Mouse (Mus musculus): ENCODE data around the gene Capn9. TPM values are rescaled to one million over a fixed set of nuclear protein-coding genes. Genes with fewer than 3 reads are reported as not detected.

The Capn9 gene
- polyA plus RNA-seq, 1 experiment from 2014 or later: 0.11 TPM

DNA sequence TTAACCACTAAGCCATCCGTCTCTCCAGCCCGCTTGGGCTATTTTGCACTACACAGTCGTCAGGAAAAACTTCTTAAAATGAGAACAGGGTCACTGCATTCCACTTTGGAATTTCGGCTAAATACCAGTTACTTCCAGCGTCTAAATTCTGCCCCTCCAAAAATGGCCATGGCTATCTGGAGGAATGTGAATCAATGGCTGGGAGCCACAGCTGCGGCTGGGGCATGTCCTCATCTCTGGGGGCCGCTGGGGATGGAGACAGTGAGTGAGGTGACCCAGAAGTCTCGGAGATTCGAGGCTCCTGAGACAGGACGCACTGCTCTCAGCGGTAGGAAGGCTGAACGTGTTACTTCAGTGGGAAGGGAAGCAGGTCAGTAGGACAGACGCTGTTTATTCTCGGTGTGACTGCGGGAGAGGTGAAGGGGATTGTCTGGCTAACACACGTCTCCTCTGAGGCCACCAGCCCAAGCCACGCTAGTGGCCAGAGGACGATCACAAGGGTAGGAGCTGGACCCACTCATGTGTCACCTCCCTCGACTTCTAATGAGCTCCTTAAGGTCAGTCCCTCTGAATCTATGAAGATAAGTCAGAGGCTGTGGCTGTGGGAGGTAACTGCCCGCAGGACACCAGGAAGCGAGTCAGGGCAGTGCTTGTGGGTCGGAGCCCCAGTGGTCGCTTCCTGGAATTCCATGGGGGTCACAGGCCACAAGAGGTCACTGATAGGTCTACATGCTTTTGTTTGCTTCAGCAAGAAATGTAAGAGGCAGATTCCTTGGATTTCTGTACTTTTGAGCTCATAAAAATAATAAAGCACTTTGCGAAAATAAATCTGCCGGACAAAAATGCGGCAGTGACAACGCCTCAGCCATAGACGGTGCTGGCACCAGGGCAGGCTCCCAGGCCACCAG, 77.9 kb downstream of the Capn9 start:
- Histone ChIP-seq H3K27me3 (no peaks in the 10 kb centered on the region), H3K4me2 (replicated peaks) (no peak overlapping the region), H3K27ac (replicated peaks) (no peak overlapping the region), H3K4me1 (peaks cover 23% of the 10 kb centered on the region), H3K9ac (replicated peaks) (no peak overlapping the region), H3K4me3 (no peak overlapping the region), H3K36me3 (peaks cover 7% of the 10 kb centered on the region; the same call in 1 of the 2 replicates), H3K9me3 (no peaks in the 10 kb centered on the region)
- ATAC-seq (replicated peaks): no peak
- WGBS: 84% methylated on average over 28 of the region's 28 CpGs

DNA sequence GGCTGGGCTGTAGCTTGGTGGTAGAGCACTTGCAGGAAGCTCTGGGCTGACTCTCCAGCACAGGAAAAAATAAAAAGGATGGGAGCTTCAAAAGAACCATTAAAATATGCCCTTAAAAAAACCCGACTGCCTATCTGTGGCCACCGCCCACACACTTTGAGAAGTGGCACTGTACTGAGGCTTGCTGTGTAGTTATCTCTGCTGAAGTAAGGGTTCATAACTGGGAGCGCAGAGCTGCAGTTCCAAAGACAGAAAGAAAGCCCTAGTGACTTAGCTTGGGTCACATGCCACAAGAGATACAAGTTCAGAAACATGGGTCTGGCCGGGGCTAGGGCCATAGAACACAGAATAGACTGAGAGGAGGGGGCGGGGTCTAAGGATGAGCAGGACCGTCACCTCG, 82.0 kb downstream of the Capn9 start:
- Histone ChIP-seq H3K36me3 (no peaks in the 10 kb centered on the region), H3K27me3 (no peaks in the 10 kb centered on the region), H3K4me2 (replicated peaks) (no peak overlapping the region), H3K9me3 (no peaks in the 10 kb centered on the region), H3K27ac (replicated peaks) (peak overlapping the region; percentile 51), H3K9ac (replicated peaks) (0 out of 2 replicates have a peak overlapping the region, but pooled peaks have one; percentile 3), H3K4me3 (no peak overlapping the region), H3K4me1 (peaks cover 47% of the 10 kb centered on the region)
- WGBS: 78% methylated on average over 7 of the region's 7 CpGs
- no peak for ATAC-seq (replicated peaks)

DNA sequence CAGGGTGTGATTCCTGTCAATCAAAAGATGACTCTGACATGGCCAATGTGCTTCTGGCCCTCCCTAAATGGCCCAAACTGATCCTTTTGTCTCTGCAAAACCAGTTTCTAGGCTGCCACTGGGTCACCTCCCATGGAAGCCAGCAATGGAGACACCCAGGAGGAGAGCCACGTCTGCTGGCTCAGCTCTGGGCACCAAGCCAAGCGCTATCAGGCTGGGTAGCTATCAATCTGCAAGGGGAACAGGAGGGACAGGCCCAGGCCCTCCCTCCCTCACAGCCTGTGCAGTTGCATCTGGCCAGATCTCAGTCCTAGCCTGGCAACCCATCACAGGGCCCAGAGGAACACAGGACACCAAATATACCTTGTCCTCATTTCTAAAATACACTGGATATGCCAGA, 82.5 kb downstream of the Capn9 start:
- H3K4me2 ChIP-seq (replicated peaks): no peak overlapping the region; the same call in 1 of the 2 replicates
- 0 out of 2 replicates have a peak overlapping the region, but pooled peaks have one; percentile 3 for H3K9ac ChIP-seq (replicated peaks)
- ATAC-seq (replicated peaks): peak; percentile 39
- no peak overlapping the region for H3K4me3 ChIP-seq
- peak overlapping the region; percentile 51 for H3K27ac ChIP-seq (replicated peaks)
- H3K9me3 ChIP-seq: no peaks in the 10 kb centered on the region
- peaks cover 44% of the 10 kb centered on the region for H3K4me1 ChIP-seq
- H3K36me3 ChIP-seq: no peaks in the 10 kb centered on the region
- no peaks in the 10 kb centered on the region for H3K27me3 ChIP-seq
- WGBS: 32% methylated on average over 2 of the region's 2 CpGs

GRCm38 (mm10) chr8:124661781-124662180, 85.9 kb downstream of the Capn9 start:
- no peak for ATAC-seq (replicated peaks)
- no peaks in the 10 kb centered on the region for H3K27me3 ChIP-seq
- H3K9me3 ChIP-seq: no peaks in the 10 kb centered on the region
- WGBS: 46% methylated on average over 9 of the region's 9 CpGs
- no peak overlapping the region for H3K27ac ChIP-seq (replicated peaks)
- peak overlapping the region; percentile 74 for H3K4me3 ChIP-seq
- peak overlapping the region; percentile 77 for H3K4me2 ChIP-seq (replicated peaks)
- peaks cover 48% of the 10 kb centered on the region for H3K4me1 ChIP-seq
- H3K36me3 ChIP-seq: no peaks in the 10 kb centered on the region
- peak overlapping the region; percentile 81 for H3K9ac ChIP-seq (replicated peaks)

GRCm38 (mm10) chr8:124662446-124663111, 86.7 kb downstream of the Capn9 start:
- Histone ChIP-seq H3K27ac (replicated peaks) (peak overlapping the region; percentile 84), H3K9ac (replicated peaks) (peak overlapping the region; percentile 81), H3K27me3 (no peaks in the 10 kb centered on the region), H3K36me3 (no peaks in the 10 kb centered on the region), H3K9me3 (no peaks in the 10 kb centered on the region), H3K4me1 (peaks cover 48% of the 10 kb centered on the region), H3K4me3 (peak overlapping the region; percentile 74), H3K4me2 (replicated peaks) (peak overlapping the region; percentile 77)
- ATAC-seq (replicated peaks): peak; percentile 47
- WGBS: under 1% methylated on average over 49 of the region's 49 CpGs

DNA sequence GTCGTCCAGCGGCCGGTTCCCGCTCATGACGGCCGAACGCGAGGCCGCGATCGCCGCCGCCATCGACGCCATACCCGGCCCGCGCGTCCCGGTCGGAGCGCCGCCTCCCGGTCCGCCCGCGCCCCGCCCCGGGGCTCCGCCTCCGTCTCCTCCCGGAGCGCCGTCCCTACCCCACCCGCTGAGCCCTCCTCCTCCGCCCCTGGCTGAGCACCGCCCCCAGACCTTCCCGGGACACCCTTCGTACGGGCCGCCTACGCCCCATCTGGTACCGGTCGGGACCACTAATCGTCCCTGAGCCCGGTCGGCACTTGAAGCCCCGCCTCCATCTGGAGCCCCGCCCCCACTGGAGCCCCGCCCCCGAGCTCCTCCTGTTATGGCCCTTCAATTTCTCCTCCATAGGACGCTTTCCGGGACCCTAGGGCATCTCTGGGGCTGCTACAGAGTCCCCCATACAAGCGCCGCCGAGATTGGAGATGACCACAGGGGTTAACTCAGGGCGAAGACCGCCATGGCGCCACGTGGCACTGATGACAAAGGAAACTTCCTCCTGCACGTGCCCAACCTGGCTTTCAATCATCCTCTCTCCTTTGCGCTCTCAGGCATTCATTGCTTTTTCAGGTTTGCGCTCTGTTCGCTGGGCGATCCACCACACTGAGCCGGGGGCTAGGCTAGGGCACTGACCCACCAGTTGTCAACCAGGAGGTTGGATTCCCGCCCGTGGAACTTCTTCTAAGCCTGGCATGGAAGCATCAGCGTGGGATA, 87.4 kb downstream of the Capn9 start, which contains the start of gene 2310022B05Rik:
TSS of gene 2310022B05Rik (minus strand) at position 258 of the 762 bp plus-strand sequence.
- WGBS: 1% methylated on average over 69 of the region's 69 CpGs
- H3K4me2 ChIP-seq (replicated peaks): peak within 1 kb of the TSS; percentile 77
- peak within 1 kb of the TSS; percentile 81 for H3K9ac ChIP-seq (replicated peaks)
- H3K9me3 ChIP-seq: no peaks in the 10 kb centered on the region
- ATAC-seq (replicated peaks): peak; percentile 88
- peak within 1 kb of the TSS; percentile 84 for H3K27ac ChIP-seq (replicated peaks)
- no peaks in the 10 kb centered on the region for H3K36me3 ChIP-seq
- peak within 1 kb of the TSS; percentile 74 for H3K4me3 ChIP-seq
- H3K27me3 ChIP-seq: no peaks in the 10 kb centered on the region
- peaks cover 44% of the 10 kb centered on the region for H3K4me1 ChIP-seq

DNA sequence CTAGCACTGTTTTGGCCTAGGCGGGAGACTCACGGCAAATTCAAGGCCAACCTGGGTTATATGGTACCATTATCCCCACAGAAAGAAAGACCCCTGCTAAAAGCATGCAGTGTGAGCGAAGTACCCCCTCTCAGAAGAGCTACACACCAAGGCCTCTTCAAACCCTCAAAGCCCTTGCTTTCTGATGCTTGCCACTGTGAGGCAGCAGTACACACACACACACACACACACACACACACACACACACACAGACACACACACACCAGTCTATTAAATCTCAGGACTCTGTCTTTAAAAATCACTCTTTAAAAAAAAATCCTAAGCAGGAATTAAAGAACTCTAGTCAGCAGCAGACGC, 87.9 kb downstream of the Capn9 start:
- Histone ChIP-seq H3K9me3 (no peaks in the 10 kb centered on the region), H3K4me3 (peak overlapping the region; percentile 74), H3K27me3 (no peaks in the 10 kb centered on the region), H3K4me2 (replicated peaks) (peak overlapping the region; percentile 77), H3K9ac (replicated peaks) (peak overlapping the region; percentile 81), H3K36me3 (no peaks in the 10 kb centered on the region), H3K27ac (replicated peaks) (peak overlapping the region; percentile 84), H3K4me1 (peaks cover 39% of the 10 kb centered on the region)
- peak; percentile 18; the same call in 1 of the 2 replicates for ATAC-seq (replicated peaks)
- 50% methylated on average over 4 of the region's 4 CpGs for WGBS

DNA sequence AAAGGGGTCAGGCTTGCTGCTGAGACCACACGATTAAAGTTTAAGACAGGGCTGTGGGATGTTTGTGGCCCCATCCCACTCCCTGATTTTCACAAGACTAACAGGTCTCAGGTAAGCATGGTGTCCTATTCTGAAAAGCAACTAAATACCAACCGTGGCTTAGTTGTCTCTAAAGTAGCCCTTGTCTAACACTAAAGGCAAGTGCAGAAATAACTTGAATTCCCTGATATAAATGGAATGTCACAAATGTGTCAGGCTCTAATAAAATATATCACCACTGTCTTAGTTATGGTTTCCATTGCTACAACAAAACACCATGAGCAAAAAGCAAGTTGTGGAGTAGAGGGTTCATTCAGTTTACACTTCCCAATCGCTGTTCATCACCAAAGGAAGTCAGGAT, 88.5 kb downstream of the Capn9 start:
- ATAC-seq (replicated peaks): no peak
- H3K36me3 ChIP-seq: no peaks in the 10 kb centered on the region
- H3K9me3 ChIP-seq: no peaks in the 10 kb centered on the region
- peak overlapping the region; percentile 84; the same call in 1 of the 2 replicates for H3K27ac ChIP-seq (replicated peaks)
- H3K4me3 ChIP-seq: no peak overlapping the region
- H3K9ac ChIP-seq (replicated peaks): no peak overlapping the region
- no peak overlapping the region for H3K4me2 ChIP-seq (replicated peaks)
- no peaks in the 10 kb centered on the region for H3K27me3 ChIP-seq
- WGBS: 86% methylated on average over 3 of the region's 3 CpGs
- H3K4me1 ChIP-seq: peaks cover 34% of the 10 kb centered on the region

Other genes starting within 250 kb of the Capn9 start
- gene Pgbd5, start 136.5 kb upstream of the Capn9 start, polyA plus RNA-seq (2015; fragmentation: Nextera tagmentation; extraction: Ambion mirVana): 9.9 and 10.0 TPM in 2 replicates
- 38.1 and 40.0 TPM in 2 replicates for gene Cog2, start 55.3 kb upstream of the Capn9 start, polyA plus RNA-seq (2015; fragmentation: Nextera tagmentation; extraction: Ambion mirVana)
- 0.19 and 0.23 TPM in 2 replicates for gene Agt, start 6.4 kb upstream of the Capn9 start, polyA plus RNA-seq (2015; fragmentation: Nextera tagmentation; extraction: Ambion mirVana)
- gene 2310022B05Rik, start 87.3 kb downstream of the Capn9 start, polyA plus RNA-seq (2015; fragmentation: Nextera tagmentation; extraction: Ambion mirVana): 27.6 and 28.5 TPM in 2 replicates
- 56.7 and 59.2 TPM in 2 replicates for gene Ttc13, start 145.9 kb downstream of the Capn9 start, polyA plus RNA-seq (2015; fragmentation: Nextera tagmentation; extraction: Ambion mirVana)
- 32.0 and 32.1 TPM in 2 replicates for gene Arv1, start 146.0 kb downstream of the Capn9 start, polyA plus RNA-seq (2015; fragmentation: Nextera tagmentation; extraction: Ambion mirVana)
- gene Fam89a, start 175.7 kb downstream of the Capn9 start, polyA plus RNA-seq (2015; fragmentation: Nextera tagmentation; extraction: Ambion mirVana): 0.18 and 0.46 TPM in 2 replicates
- 23.9 and 26.0 TPM in 2 replicates for gene Trim67, start 217.0 kb downstream of the Capn9 start, polyA plus RNA-seq (2015; fragmentation: Nextera tagmentation; extraction: Ambion mirVana)